Mouse (Mus musculus) ES-E14 (cell line): Measurements from ENCODE around the gene Raver1. TPM values are rescaled to one million over a fixed set of nuclear protein-coding genes. Genes with fewer than 3 reads are reported as not detected.
A peak's percentile ranks its signal among the peaks of the same experiment; 100 is the strongest.

ENCODE experiments used
- DNase-seq: peaks from one replicate; pipeline ENCODE4 v3.0.0-alpha.2; 2013; ENCODE audit warnings: low read depth, low spot score
- H3K27ac ChIP-seq: 2 replicates; pipeline ENCODE4 v1.5.1; 2012; ENCODE audit warnings: low read depth, mild to moderate bottlenecking, low read length, moderate library complexity, mixed read lengths; ENCODE audit not compliant: poor library complexity, insufficient read depth, severe bottlenecking
- H3K36me3 ChIP-seq: 2 replicates; pipeline ENCODE4 v1.6.1; 2012; ENCODE audit warnings: mild to moderate bottlenecking, low read length, moderate library complexity, mixed read lengths; ENCODE audit not compliant: control insufficient read depth, poor library complexity, insufficient read depth, severe bottlenecking
- H3K4me1 ChIP-seq, 2 experiments: fragments of 150-350 bp in 1 of 2; sonication (generic) in 1 of 2; 2 replicates each; pipeline ENCODE4 v1.6.1; 2012; ENCODE audit warnings: low read length in 2 of 2, mild to moderate bottlenecking in 1 of 2, mixed read lengths in 1 of 2; ENCODE audit not compliant: control insufficient read depth in 2 of 2, insufficient read depth in 2 of 2, poor library complexity in 1 of 2
- H3K4me3 ChIP-seq, 2 experiments: fragments of 150-350 bp in 1 of 2; sonication (generic) in 1 of 2; 2 replicates each; pipeline ENCODE4 v1.5.1; 2012; ENCODE audit warnings: low read length in 2 of 2, low read depth in 1 of 2, mild to moderate bottlenecking in 1 of 2, mixed read lengths in 1 of 2; ENCODE audit not compliant: insufficient read depth in 1 of 2, poor library complexity in 1 of 2, severe bottlenecking in 1 of 2
- H3K9ac ChIP-seq: 2 replicates; pipeline ENCODE4 v1.6.1; 2012; ENCODE audit warnings: low read depth, mild to moderate bottlenecking, low read length, mixed read lengths; ENCODE audit not compliant: poor library complexity, insufficient read depth, severe bottlenecking
- H3K9me3 ChIP-seq: fragments of 150-350 bp; sonication (generic); 2 replicates; pipeline ENCODE4 v1.6.1; 2012; ENCODE audit warnings: low read depth, mild to moderate bottlenecking, low read length; ENCODE audit not compliant: control insufficient read depth, insufficient read depth
- CHD2 ChIP-seq: IDR thresholded peaks from 2 replicates; pipeline ENCODE4 v1.6.1; 2014; ENCODE audit warnings: mild to moderate bottlenecking, low read depth, low read length, inconsistent platforms
- HCFC1 ChIP-seq: IDR thresholded peaks from 2 replicates; pipeline ENCODE4 v1.6.1; 2012; ENCODE audit warnings: low read length, inconsistent platforms, borderline replicate concordance; ENCODE audit not compliant: insufficient read depth
- MAFK ChIP-seq: IDR thresholded peaks from 2 replicates; pipeline ENCODE4 v1.6.1; 2014; ENCODE audit warnings: mild to moderate bottlenecking, low read depth, low read length, inconsistent platforms; ENCODE audit not compliant: insufficient read depth
- ZC3H11A ChIP-seq: IDR thresholded peaks from 2 replicates; pipeline ENCODE4 v1.6.1; 2012; ENCODE audit warnings: low read depth, mild to moderate bottlenecking, inconsistent platforms, low read length, borderline replicate concordance
- ZNF384 ChIP-seq: IDR thresholded peaks from 2 replicates; pipeline ENCODE4 v1.6.1; 2012; ENCODE audit warnings: low read depth, low read length, inconsistent platforms
- in situ Hi-C, 2 experiments: fragments of 600-800 bp; cut with MboI; formaldehyde crosslinking; loops; one replicate each; pipeline ENCODE4 v1.15.1; 2025; ENCODE audit warnings: low sequenced_read_pairs in 2 of 2, inconsistent platforms in 1 of 2; ENCODE audit not compliant: unreplicated experiment in 2 of 2
- total RNA-seq: library from RNA; depleted of rRNA; stranded (reverse); fragments of 300-350 nt; gene quantifications from 2 replicates; pipeline ENCODE4 v1.2.3, GENCODE M21; 2012

Gene Raver1
- total RNA-seq, 1 experiment: 26.3 TPM

GRCm38 (mm10) chr9:21075625-21076024 lies 16.2 kb downstream of the Raver1 start:
- Histone ChIP-seq H3K36me3 (peaks cover 57% of the 10 kb centered on the region), H3K9ac (no peak overlapping the region), H3K9me3 (no peaks in the 10 kb centered on the region), H3K4me3 (no peak overlapping the region), H3K27ac (no peak overlapping the region), H3K4me1 (no peaks in the 10 kb centered on the region)
- in situ Hi-C loops: no loop called here
- no peak for DNase-seq
- TF ChIP-seq ZC3H11A (no peak), HCFC1 (no peak), MAFK (no peak), ZNF384 (no peak), CHD2 (no peak)

- in situ Hi-C loops: no loop called here
- H3K27ac ChIP-seq: no peak overlapping the region
- no peak for TF ChIP-seq HCFC1
- TF ChIP-seq ZC3H11A: no peak
- no peak for TF ChIP-seq MAFK
- no peak overlapping the region for H3K4me3 ChIP-seq
- H3K9ac ChIP-seq: no peak overlapping the region
- no peak for DNase-seq
- H3K36me3 ChIP-seq: peaks cover 46% of the 10 kb centered on the region
- no peaks in the 10 kb centered on the region for H3K4me1 ChIP-seq
- no peaks in the 10 kb centered on the region for H3K9me3 ChIP-seq
Observed at GRCm38 (mm10) chr9:21074173-21074572, 17.6 kb downstream of the Raver1 start.

GRCm38 (mm10) chr9:21073044-21073840 lies 18.6 kb downstream of the Raver1 start, which contains the start of the genes Gm49373 and Fdx1l:
Gene Gm49373, minus strand, starts transcription at chr9:21073096.
Gene Fdx1l, minus strand, starts transcription at chr9:21073614.
- peak within 1 kb of the TSS; percentile 72 for H3K27ac ChIP-seq
- H3K36me3 ChIP-seq: peaks cover 37% of the 10 kb centered on the region
- peak within 1 kb of the TSS; percentile 89 to 92 for H3K4me3 ChIP-seq
- in situ Hi-C loops: no loop called here
- TF ChIP-seq HCFC1 (peak; percentile 81), CHD2 (peak; percentile 42; the same call in 1 of the 2 replicates), ZNF384 (no peak)
- no peaks in the 10 kb centered on the region for H3K9me3 ChIP-seq
- peak within 1 kb of the TSS; percentile 94 for H3K9ac ChIP-seq
- H3K4me1 ChIP-seq: no peaks in the 10 kb centered on the region
- peak; percentile 69 for DNase-seq

- Histone ChIP-seq H3K27ac (peak overlapping the region; percentile 72; the same call in 1 of the 2 replicates), H3K9ac (peak overlapping the region; percentile 94), H3K4me1 (no peaks in the 10 kb centered on the region), H3K36me3 (peaks cover 39% of the 10 kb centered on the region), H3K9me3 (no peaks in the 10 kb centered on the region), H3K4me3 (peak overlapping the region; percentile 89 to 92)
- in situ Hi-C loops: no loop called here
- peak; percentile 16 for DNase-seq
- TF ChIP-seq CHD2 (no peak), ZNF384 (no peak), MAFK (no peak)
Observed at GRCm38 (mm10) chr9:21072641-21073040, 19.2 kb downstream of the Raver1 start.
